8 mouse cellular contexts compared by ENCODE assay signal in genomic region chr6:56703931-56704900, GRCm38 (mm10). TPM values are rescaled to one million over a fixed set of nuclear protein-coding genes. Genes with fewer than 3 reads are reported as not detected.
DNase-seq lines count a peak whose midpoint lies in the region; ATAC-seq and TF ChIP-seq lines count a peak whose summit lies in the region.

Gene Lsm5, minus strand, starts transcription at chr6:56704710.

- H3K4me1 ChIP-seq in forebrain, embryonic 14.5 days (ENCODE audit: control insufficient read depth, insufficient read depth, low read length) = 0 out of 2 replicates have a peak, but pooled peaks cover 2% of the 10 kb centered on the region
- H3K4me1 ChIP-seq in lung, adult 2 months (ENCODE audit: control insufficient read depth, insufficient read depth, low read length) = peaks cover 2% of the 10 kb centered on the region; the same call in 1 of the 2 replicates

- ATAC-seq in forebrain, embryonic 14.5 days = peak; percentile 94
- peak; percentile 99 for ATAC-seq in neutrophil, adult 5-6 weeks (ENCODE audit: extremely low read depth, insufficient number of reproducible peaks, low FRiP score, poor library complexity, severe bottlenecking)

- H3K27me3 ChIP-seq in forebrain, embryonic 14.5 days (replicated peaks; ENCODE audit: control insufficient read depth, insufficient read depth, low read length) = no peaks in the 10 kb centered on the region

- H3K4me3 ChIP-seq in forebrain, embryonic 14.5 days (ENCODE audit: low read depth, low read length) = peak within 1 kb of the TSS; percentile 68
- peak within 1 kb of the TSS; percentile 79 for H3K4me3 ChIP-seq in lung, adult 2 months (replicated peaks; ENCODE audit: extremely low read depth, low read depth, low read length)

- peak; percentile 96 for DNase-seq in ES-CJ7 (ENCODE audit: low read depth, low spot score)
- peak; percentile 77 for DNase-seq in cerebellum, adult 11 months
- DNase-seq in forebrain, embryonic 14.5 days (ENCODE audit: low spot score) = peak; percentile 97
- peak; percentile 58 for DNase-seq in heart, postnatal 25 days (ENCODE audit: low spot score)
- DNase-seq in layer of hippocampus, adult 18-20 months (ENCODE audit: low spot score in 2 of 2) = peak; percentile 78 to 91
- peak; percentile 84 for DNase-seq in lung, adult 2 months
- DNase-seq in thymus, adult 18-20 months = peak; percentile 65 to 75

- WGBS in forebrain, embryonic 14.5 days = 1% methylated on average over 46 of the region's 46 CpGs
- under 1% methylated on average over 46 of the region's 46 CpGs for WGBS in lung, adult 2 months

- H3K27ac ChIP-seq in forebrain, embryonic 14.5 days (ENCODE audit: low read depth, low read length) = 0 out of 2 replicates have a peak within 1 kb of the TSS, but pooled peaks have one; percentile 24

- H3K9ac ChIP-seq in forebrain, embryonic 14.5 days (ENCODE audit: low read length) = peak within 1 kb of the TSS; percentile 68

- no peaks in the 10 kb centered on the region for H3K9me3 ChIP-seq in forebrain, embryonic 14.5 days (replicated peaks; ENCODE audit: control insufficient read depth, low read length)

- TF ChIP-seq POLR2A in lung, adult 2 months (IDR thresholded peaks at IDR 0.05; ENCODE audit: borderline replicate concordance, extremely low read depth, low read depth, low read length) = peak; percentile 59; the same call in 1 of the 2 replicates

- no peaks in the 10 kb centered on the region for H3K36me3 ChIP-seq in forebrain, embryonic 14.5 days (ENCODE audit: control insufficient read depth, insufficient read depth, low read length)

- H3K4me2 ChIP-seq in forebrain, embryonic 14.5 days (ENCODE audit: low read length) = peak within 1 kb of the TSS; percentile 76

- intact Hi-C loops in heart, postnatal 25 days (cut with DNase I) = loop anchor here (5.0 kb wide), 1 partner anchor 218 kb away; the partner anchor contains the start of genes Nt5c3 and Vmn1r4

- no peak for TF ChIP-seq CTCF in lung, adult 2 months (IDR thresholded peaks at IDR 0.05; ENCODE audit: insufficient read depth, low read length)

RNA-seq across cellular contexts. Expression of gene Lsm5, which starts in this region (rescaled TPM):
- 113 and 121 TPM in 2 replicates for polyA plus RNA-seq in forebrain, embryonic 14.5 days (2014; fragmentation: Nextera tagmentation; extraction: Ambion mirVana)
- 10 to 100 TPM; 14.9 to 17.3 TPM for total RNA-seq in heart, postnatal 25 days (2021)
- total RNA-seq in layer of hippocampus, adult 18-20 months (2021) = 10 to 100 TPM; 14.2 to 20.1 TPM
- polyA plus RNA-seq in lung, adult 2 months (2012; rRNA removed) = 2.5 and 3.1 TPM in 2 replicates
- 30.9 and 37.6 TPM in 2 replicates for total RNA-seq in neutrophil, adult 5-6 weeks (2017)

Comparison
In these comparisons a context has a peak if more than half of its experiments do, and no peak if none do; other contexts are left out.
1. Peak in every context shown above with its lines: DNase-seq, ATAC-seq, H3K4me3 ChIP-seq and H3K27ac ChIP-seq.
2. RNA of gene Lsm5 (polyA plus RNA-seq): 113 to 121 TPM in forebrain, embryonic 14.5 days; 2.5 to 3.1 TPM in lung, adult 2 months; every median in the first group is over 10 times any median in the second.